Comparison of ENCODE assay signal across 19 mouse cellular contexts in the genomic region with DNA sequence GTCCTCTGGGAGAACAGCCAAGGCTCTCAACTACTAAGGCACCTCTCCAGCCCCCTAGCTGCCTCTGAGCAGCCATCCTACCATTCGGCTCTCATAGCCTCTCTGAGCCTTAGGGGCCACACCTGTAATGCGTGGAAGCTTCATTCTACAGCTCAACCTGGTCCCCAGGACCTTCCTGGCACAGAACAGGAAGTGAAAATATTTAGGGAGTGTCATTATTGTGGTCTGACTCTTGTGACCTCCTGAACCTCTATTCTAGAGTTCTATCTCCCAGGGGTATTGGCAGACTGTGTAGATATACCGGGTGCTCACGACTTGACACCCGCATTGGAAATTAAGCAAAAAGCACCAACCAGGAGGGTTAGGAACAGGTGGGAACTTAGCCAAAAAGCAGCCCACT. TPM values are rescaled to one million over a fixed set of nuclear protein-coding genes. Genes with fewer than 3 reads are reported as not detected.
A peak's percentile ranks its signal among the peaks of the same experiment; 100 is the strongest.
DNase-seq lines count a peak whose midpoint lies in the region; ATAC-seq and TF ChIP-seq lines count a peak whose summit lies in the region.
"Had no signal": no experiment of that assay in that cellular context is flagged by ENCODE, and none has a peak within 500 bp of the region (broad histone marks: within the 10 kb centered on the region; RNA-seq: fewer than 3 reads in every experiment).

No protein-coding gene starts in this region.

- peaks cover 62% of the 10 kb centered on the region for H3K4me1 ChIP-seq in heart, embryonic 13.5 days
- H3K4me1 ChIP-seq in thymus, adult 2 months (replicated peaks; ENCODE audit: control insufficient read depth, insufficient read depth, low read length): peaks cover 35% of the 10 kb centered on the region
- H3K4me1 ChIP-seq in heart, postnatal 0 days (ENCODE audit: control insufficient read depth, insufficient read depth): peaks cover 45% of the 10 kb centered on the region
- H3K4me1 ChIP-seq in hindbrain, postnatal 0 days (ENCODE audit: insufficient read depth, low read length): 0 out of 2 replicates have a peak, but pooled peaks cover 4% of the 10 kb centered on the region

- no peak for TF ChIP-seq CTCF in thymus, adult 2 months (IDR thresholded peaks at IDR 0.05; ENCODE audit: borderline replicate concordance, control insufficient read depth, extremely low read depth, insufficient read depth, low read length, poor library complexity)
- no peak for TF ChIP-seq CTCF in heart, postnatal 0 days (IDR thresholded peaks at IDR 0.05; ENCODE audit: low read depth)
- TF ChIP-seq CTCF in hindbrain, postnatal 0 days (IDR thresholded peaks at IDR 0.05; ENCODE audit: low read depth): no peak

- ATAC-seq in heart, embryonic 13.5 days (ENCODE audit: extremely low read depth, insufficient number of reproducible peaks, low FRiP score, low TSS enrichment): no peak
- no peak for ATAC-seq in heart, postnatal 0 days (ENCODE audit: insufficient read depth, low read depth)
- no peak for ATAC-seq in hindbrain, postnatal 0 days
- ATAC-seq: liver, postnatal 0 days; midbrain, embryonic 16.5 days had no signal

- no peak overlapping the region for H3K4me3 ChIP-seq in heart, embryonic 13.5 days
- no peak overlapping the region for H3K4me3 ChIP-seq in thymus, adult 2 months (ENCODE audit: control insufficient read depth, insufficient read depth, low read length)
- no peak overlapping the region for H3K4me3 ChIP-seq in heart, postnatal 0 days (ENCODE audit: low read depth, low read length)
- no peak overlapping the region for H3K4me3 ChIP-seq in hindbrain, postnatal 0 days (ENCODE audit: low read length)
- H3K4me3 ChIP-seq: hindbrain, embryonic 12.5 days; stomach, embryonic 15.5 days had no signal

- DNase-seq in heart, postnatal 4 days: no peak
- no peak for DNase-seq in thymus, adult 2 months
- DNase-seq in thymus, postnatal 10 days (ENCODE audit: low spot score in 2 of 2): no peak
- DNase-seq in heart, postnatal 0 days (ENCODE audit: low spot score): no peak
- peak; percentile 68 for DNase-seq in splenic B cell, adult 2 months (ENCODE audit: low read depth, low spot score)
- DNase-seq in layer of hippocampus, postnatal 14 days (ENCODE audit: low spot score in 2 of 2): no peak
- no peak for DNase-seq in hindbrain, postnatal 0 days (ENCODE audit: low spot score)
- DNase-seq: gastrocnemius, postnatal 36 days; kidney, adult 9 months; layer of hippocampus, adult 9-11 months; liver, postnatal 0 days; retina, postnatal 1 day; thymus, adult 18-20 months had no signal

- no peaks in the 10 kb centered on the region for H3K27me3 ChIP-seq in heart, embryonic 13.5 days (replicated peaks)
- H3K27me3 ChIP-seq in thymus, adult 2 months (ENCODE audit: control insufficient read depth, insufficient read depth, low read length): no peaks in the 10 kb centered on the region
- H3K27me3 ChIP-seq in heart, postnatal 0 days (ENCODE audit: control insufficient read depth, insufficient read depth, low read length): no peaks in the 10 kb centered on the region
- no peaks in the 10 kb centered on the region for H3K27me3 ChIP-seq in splenic B cell, adult 2 months (ENCODE audit: control insufficient read depth, insufficient read depth, low read length, poor library complexity, severe bottlenecking)
- no peaks in the 10 kb centered on the region for H3K27me3 ChIP-seq in hindbrain, postnatal 0 days (ENCODE audit: insufficient read depth, low read length)
- H3K27me3 ChIP-seq: stomach, embryonic 15.5 days had no signal

- 84% methylated on average over 5 of the region's 5 CpGs for whole genome bisulfite sequencing in heart, embryonic 13.5 days
- 80% methylated on average over 5 of the region's 5 CpGs for WGBS in thymus, adult 2 months
- 68% methylated on average over 5 of the region's 5 CpGs for WGBS in heart, postnatal 0 days
- 91% methylated on average over 5 of the region's 5 CpGs for WGBS in hindbrain, postnatal 0 days

- no peaks in the 10 kb centered on the region for H3K36me3 ChIP-seq in heart, embryonic 13.5 days
- no peaks in the 10 kb centered on the region for H3K36me3 ChIP-seq in thymus, adult 2 months (ENCODE audit: control insufficient read depth, insufficient read depth, low read length)
- no peaks in the 10 kb centered on the region for H3K36me3 ChIP-seq in heart, postnatal 0 days (replicated peaks; ENCODE audit: control insufficient read depth, insufficient read depth, low read length)
- no peaks in the 10 kb centered on the region for H3K36me3 ChIP-seq in splenic B cell, adult 2 months (ENCODE audit: control insufficient read depth, insufficient read depth, low read length, poor library complexity, severe bottlenecking)
- no peaks in the 10 kb centered on the region for H3K36me3 ChIP-seq in hindbrain, postnatal 0 days (ENCODE audit: insufficient read depth, low read length)
- H3K36me3 ChIP-seq: embryonic facial prominence, embryonic 10.5 days; hindbrain, embryonic 12.5 days; limb, embryonic 10.5 days; stomach, embryonic 15.5 days had no signal

- H3K27ac ChIP-seq in heart, embryonic 13.5 days (replicated peaks): peak overlapping the region; percentile 96
- H3K27ac ChIP-seq in thymus, adult 2 months (ENCODE audit: control insufficient read depth, insufficient read depth, low read length): 0 out of 2 replicates have a peak overlapping the region, but pooled peaks have one; percentile 25
- H3K27ac ChIP-seq in heart, postnatal 0 days (ENCODE audit: low read depth): peak overlapping the region; percentile 95
- H3K27ac ChIP-seq in hindbrain, postnatal 0 days: no peak overlapping the region
- H3K27ac ChIP-seq: embryonic facial prominence, embryonic 10.5 days; hindbrain, embryonic 12.5 days; limb, embryonic 10.5 days; stomach, embryonic 15.5 days had no signal

- H3K4me2 ChIP-seq in heart, embryonic 13.5 days: peak overlapping the region; percentile 93
- H3K4me2 ChIP-seq in heart, postnatal 0 days (ENCODE audit: low read depth, low read length): peak overlapping the region; percentile 89
- no peak overlapping the region for H3K4me2 ChIP-seq in hindbrain, postnatal 0 days (ENCODE audit: low read depth, low read length)
- H3K4me2 ChIP-seq: hindbrain, embryonic 12.5 days had no signal

- H3K9me3 ChIP-seq in heart, embryonic 13.5 days: no peaks in the 10 kb centered on the region; the same call in 1 of the 2 replicates
- 0 out of 2 replicates have a peak, but pooled peaks cover 3% of the 10 kb centered on the region for H3K9me3 ChIP-seq in heart, postnatal 0 days (replicated peaks; ENCODE audit: control insufficient read depth, low read length)
- no peaks in the 10 kb centered on the region for H3K9me3 ChIP-seq in hindbrain, postnatal 0 days (ENCODE audit: low read length)
- H3K9me3 ChIP-seq: embryonic facial prominence, embryonic 10.5 days; hindbrain, embryonic 12.5 days; limb, embryonic 10.5 days; stomach, embryonic 15.5 days had no signal

- no peak for TF ChIP-seq EP300 in heart, postnatal 0 days (IDR thresholded peaks at IDR 0.05; ENCODE audit: low read depth)

- TF ChIP-seq POLR2A in thymus, adult 2 months (IDR thresholded peaks at IDR 0.05; ENCODE audit: control insufficient read depth, extremely low read depth, insufficient read depth, low read length, poor library complexity): no peak

- peak overlapping the region; percentile 87 for H3K9ac ChIP-seq in heart, embryonic 13.5 days
- no peak overlapping the region; the same call in 1 of the 2 replicates for H3K9ac ChIP-seq in heart, postnatal 0 days (replicated peaks; ENCODE audit: low read depth, low read length)
- no peak overlapping the region for H3K9ac ChIP-seq in hindbrain, postnatal 0 days (replicated peaks; ENCODE audit: low read length)
- H3K9ac ChIP-seq: hindbrain, embryonic 12.5 days; liver, postnatal 0 days; stomach, embryonic 15.5 days had no signal

RNA-seq across cellular contexts. Expression of gene Ccdc69, which starts 1.7 kb away (rescaled TPM):
- polyA plus RNA-seq in heart, embryonic 13.5 days (2015; fragmentation: Nextera tagmentation; extraction: Ambion mirVana): 18.8 and 20.8 TPM in 2 replicates
- 10 to 100 TPM in 1 of 2 experiments, 1 to 10 TPM in 1; 9.2 to 12.2 TPM for total RNA-seq in heart, postnatal 4 days (2021)
- polyA plus RNA-seq in thymus, adult 2 months (2012; rRNA removed): 13.9 and 16.5 TPM in 2 replicates
- 17.6 and 22.2 TPM in 2 replicates for total RNA-seq in heart, postnatal 0 days (2014; rRNA removed; ENCODE audit: low replicate concordance)
- polyA plus RNA-seq in heart, postnatal 0 days (2015; fragmentation: Nextera tagmentation; extraction: Ambion mirVana): 22.0 and 22.3 TPM in 2 replicates
- total RNA-seq in layer of hippocampus, postnatal 14 days (2021): not detected
- 0.65 TPM in 1 of 2 replicates, not detected in the other for total RNA-seq in hindbrain, postnatal 0 days (2014; rRNA removed)
- 0.56 and 0.78 TPM in 2 replicates for polyA plus RNA-seq in hindbrain, postnatal 0 days (2015; fragmentation: Nextera tagmentation; extraction: Ambion mirVana)

RNA-seq across cellular contexts. Expression of gene Gm2a, which starts 21.7 kb away (rescaled TPM):
- polyA plus RNA-seq in heart, embryonic 13.5 days (2015; fragmentation: Nextera tagmentation; extraction: Ambion mirVana): 42.2 and 45.3 TPM in 2 replicates
- 10 to 100 TPM; 12.4 to 13.1 TPM for total RNA-seq in heart, postnatal 4 days (2021)
- polyA plus RNA-seq in thymus, adult 2 months (2012; rRNA removed): 37.2 and 39.9 TPM in 2 replicates
- 17.2 and 23.9 TPM in 2 replicates for total RNA-seq in heart, postnatal 0 days (2014; rRNA removed; ENCODE audit: low replicate concordance)
- polyA plus RNA-seq in heart, postnatal 0 days (2015; fragmentation: Nextera tagmentation; extraction: Ambion mirVana): 26.9 and 27.2 TPM in 2 replicates
- 10 to 100 TPM; 53.7 to 58.5 TPM for total RNA-seq in layer of hippocampus, postnatal 14 days (2021)
- 45.2 and 48.9 TPM in 2 replicates for total RNA-seq in hindbrain, postnatal 0 days (2014; rRNA removed)
- 67.8 and 72.1 TPM in 2 replicates for polyA plus RNA-seq in hindbrain, postnatal 0 days (2015; fragmentation: Nextera tagmentation; extraction: Ambion mirVana)

RNA-seq across cellular contexts. Expression of gene Anxa6, which starts 43.0 kb away (rescaled TPM):
- 315 and 354 TPM in 2 replicates for polyA plus RNA-seq in heart, embryonic 13.5 days (2015; fragmentation: Nextera tagmentation; extraction: Ambion mirVana)
- 100 to 1,000 TPM; 355 to 365 TPM for total RNA-seq in heart, postnatal 4 days (2021)
- polyA plus RNA-seq in thymus, adult 2 months (2012; rRNA removed): 121 and 130 TPM in 2 replicates
- total RNA-seq in heart, postnatal 0 days (2014; rRNA removed; ENCODE audit: low replicate concordance): 306 and 424 TPM in 2 replicates
- 250 and 254 TPM in 2 replicates for polyA plus RNA-seq in heart, postnatal 0 days (2015; fragmentation: Nextera tagmentation; extraction: Ambion mirVana)
- 10 to 100 TPM; 90.3 to 93.8 TPM for total RNA-seq in layer of hippocampus, postnatal 14 days (2021)
- total RNA-seq in hindbrain, postnatal 0 days (2014; rRNA removed): 83.2 and 86.0 TPM in 2 replicates
- polyA plus RNA-seq in hindbrain, postnatal 0 days (2015; fragmentation: Nextera tagmentation; extraction: Ambion mirVana): 71.3 and 74.8 TPM in 2 replicates
